Mouse (Mus musculus) forebrain, embryonic 11.5 days (tissue): Measurements from ENCODE around the gene Ppfia3. TPM values are rescaled to one million over a fixed set of nuclear protein-coding genes. Genes with fewer than 3 reads are reported as not detected.
A peak's percentile ranks its signal among the peaks of the same experiment; 100 is the strongest.

Experiments
- ATAC-seq: fragments of 200-750 bp; cut with Nextera tagmentation; replicated peaks from 2 replicates; pipeline ENCODE4 v1.8.0; 2017; ENCODE audit warnings: moderate TSS enrichment; ENCODE audit not compliant: low FRiP score
- DNase-seq: peaks from one replicate; pipeline ENCODE4 v3.0.0-alpha.2; 2017; ENCODE audit warnings: low spot score
- H3K27ac ChIP-seq: fragments of 300-500 bp; sonication (generic); 2 replicates; pipeline ENCODE4 v1.5.1; 2014; ENCODE audit warnings: low read depth, low read length
- H3K27me3 ChIP-seq: fragments of 300-500 bp; sonication (generic); 2 replicates; pipeline ENCODE4 v1.6.1; 2014; ENCODE audit warnings: mild to moderate bottlenecking, low read length, mixed read lengths; ENCODE audit not compliant: control insufficient read depth, insufficient read depth
- H3K36me3 ChIP-seq: fragments of 300-500 bp; sonication (generic); 2 replicates; pipeline ENCODE4 v1.6.1; 2014; ENCODE audit warnings: mild to moderate bottlenecking, low read length, moderate library complexity, mixed read lengths; ENCODE audit not compliant: control insufficient read depth, insufficient read depth
- H3K4me1 ChIP-seq: fragments of 300-500 bp; sonication (generic); replicated peaks from 2 replicates; pipeline ENCODE4 v1.6.1; 2014; ENCODE audit warnings: low read length, mixed read lengths; ENCODE audit not compliant: control insufficient read depth, insufficient read depth
- H3K4me2 ChIP-seq: fragments of 300-500 bp; sonication (generic); 2 replicates; pipeline ENCODE4 v1.6.1; 2014; ENCODE audit warnings: low read depth, mild to moderate bottlenecking, low read length, moderate library complexity, mixed read lengths; ENCODE audit not compliant: severe bottlenecking
- H3K4me3 ChIP-seq: fragments of 300-500 bp; sonication (generic); 2 replicates; pipeline ENCODE4 v1.5.1; 2014; ENCODE audit warnings: low read depth, low read length
- H3K9ac ChIP-seq: fragments of 300-500 bp; sonication (generic); 2 replicates; pipeline ENCODE4 v1.6.1; 2014; ENCODE audit warnings: low read length
- H3K9me3 ChIP-seq: fragments of 300-500 bp; sonication (generic); 2 replicates; pipeline ENCODE4 v1.6.1; 2016; ENCODE audit warnings: low read length, mixed read lengths; ENCODE audit not compliant: control insufficient read depth
- WGBS: fragments of 180-500 bp; shearing (Covaris S2); extraction: QIAGEN DNeasy Blood & Tissue Kit; methylation state at CpG from one replicate; pipeline ENCODE4 v1.1.7; 2014; 5-methylcytosine and 5-hydroxymethylcytosine counted together
- polyA plus RNA-seq: library from polyadenylated mRNA; unstranded; fragments of >200 nt; fragmentation: Nextera tagmentation; extraction: Ambion mirVana; gene quantifications from 2 replicates; pipeline ENCODE4 v1.2.1, GENCODE M21; 2014

Ppfia3 gene
- polyA plus RNA-seq, 1 experiment from 2014 or later: 11.6 TPM

DNA sequence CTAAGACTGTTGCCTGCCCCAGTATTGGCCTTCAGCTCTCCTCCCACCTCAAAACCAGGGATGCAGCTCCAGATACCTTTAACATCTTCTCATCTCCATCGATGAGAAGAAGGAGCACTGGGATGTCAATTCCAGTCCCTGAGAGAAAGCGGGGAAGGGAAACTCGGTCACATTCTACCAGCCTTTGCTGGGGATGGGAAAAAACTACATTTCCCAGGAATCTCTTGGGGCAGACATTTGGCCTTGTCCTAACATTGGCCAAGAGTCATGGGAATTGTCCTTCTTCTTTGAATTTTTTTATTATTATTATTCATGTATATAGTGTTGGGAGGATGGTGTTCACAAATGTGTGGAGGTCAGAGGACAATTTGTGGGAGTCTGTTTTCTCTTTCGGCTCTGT is 44.6 kb downstream of the Ppfia3 start:
- H3K4me1 ChIP-seq: no peaks in the 10 kb centered on the region
- no peak overlapping the region for H3K9ac ChIP-seq
- no peaks in the 10 kb centered on the region for H3K9me3 ChIP-seq
- ATAC-seq (no peak), DNase-seq (no peak)
- H3K27ac ChIP-seq: no peak overlapping the region
- H3K4me2 ChIP-seq: no peak overlapping the region
- no peaks in the 10 kb centered on the region; the same call in 1 of the 2 replicates for H3K27me3 ChIP-seq
- H3K36me3 ChIP-seq: no peaks in the 10 kb centered on the region
- no peak overlapping the region for H3K4me3 ChIP-seq
- 90% methylated on average over 4 of the region's 4 CpGs for WGBS

- Histone ChIP-seq H3K9me3 (no peaks in the 10 kb centered on the region), H3K9ac (no peak overlapping the region), H3K4me2 (no peak overlapping the region), H3K27me3 (no peaks in the 10 kb centered on the region; the same call in 1 of the 2 replicates), H3K36me3 (no peaks in the 10 kb centered on the region), H3K4me1 (no peaks in the 10 kb centered on the region), H3K4me3 (no peak overlapping the region), H3K27ac (no peak overlapping the region)
- ATAC-seq: no peak
- WGBS: 94% methylated on average over 14 of the region's 14 CpGs
- DNase-seq: no peak
Observed at GRCm38 (mm10) chr7:45316536-45316935, 50.3 kb downstream of the Ppfia3 start.

DNA sequence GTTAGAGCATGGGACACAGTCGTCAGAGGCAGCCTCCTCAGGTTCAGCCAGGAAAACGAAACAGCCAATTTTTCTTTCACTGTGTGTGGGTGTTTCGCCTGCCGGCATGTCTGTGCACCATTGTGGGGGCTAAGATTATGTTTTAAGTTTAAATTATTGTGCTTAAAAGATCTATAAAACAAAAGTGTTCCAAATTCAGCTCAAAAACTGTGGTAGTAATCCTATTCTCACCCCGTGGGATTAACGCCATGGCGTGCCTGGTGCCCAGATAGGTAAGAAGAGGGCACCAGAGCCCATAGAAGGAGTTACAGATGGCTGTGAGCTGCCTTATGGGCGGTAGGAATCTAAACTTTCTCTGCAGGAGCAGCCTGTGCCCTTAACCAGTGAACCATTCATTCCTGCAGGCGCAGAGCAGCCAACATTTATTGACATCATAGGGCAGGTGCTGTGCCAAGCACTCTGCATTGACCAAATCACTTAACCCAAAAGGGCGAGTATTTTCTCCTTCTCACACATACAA is 51.6 kb downstream of the Ppfia3 start:
- no peak overlapping the region for H3K4me3 ChIP-seq
- H3K4me1 ChIP-seq: no peaks in the 10 kb centered on the region
- H3K27ac ChIP-seq: no peak overlapping the region
- no peaks in the 10 kb centered on the region for H3K36me3 ChIP-seq
- H3K9ac ChIP-seq: no peak overlapping the region
- no peaks in the 10 kb centered on the region for H3K9me3 ChIP-seq
- H3K27me3 ChIP-seq: no peaks in the 10 kb centered on the region; the same call in 1 of the 2 replicates
- 90% methylated on average over 10 of the region's 10 CpGs for WGBS
- no peak overlapping the region for H3K4me2 ChIP-seq
- ATAC-seq (no peak), DNase-seq (no peak)

GRCm38 (mm10) chr7:45313495-45313894 is 53.3 kb downstream of the Ppfia3 start:
- Histone ChIP-seq H3K36me3 (no peaks in the 10 kb centered on the region), H3K4me1 (no peaks in the 10 kb centered on the region; the same call in 1 of the 2 replicates), H3K27me3 (no peaks in the 10 kb centered on the region), H3K9me3 (no peaks in the 10 kb centered on the region), H3K27ac (no peak overlapping the region; the same call in 1 of the 2 replicates), H3K4me3 (no peak overlapping the region), H3K9ac (no peak overlapping the region), H3K4me2 (no peak overlapping the region)
- 48% methylated on average over 9 of the region's 9 CpGs for WGBS
- DNase-seq: no peak
- no peak for ATAC-seq

GRCm38 (mm10) chr7:45312686-45313453 is 53.9 kb downstream of the Ppfia3 start:
- ATAC-seq: no peak
- Histone ChIP-seq H3K4me1 (no peaks in the 10 kb centered on the region; the same call in 1 of the 2 replicates), H3K9me3 (no peaks in the 10 kb centered on the region), H3K27ac (no peak overlapping the region), H3K4me2 (no peak overlapping the region), H3K4me3 (no peak overlapping the region), H3K27me3 (no peaks in the 10 kb centered on the region), H3K9ac (no peak overlapping the region), H3K36me3 (no peaks in the 10 kb centered on the region)
- 34% methylated on average over 10 of the region's 10 CpGs for WGBS
- DNase-seq: no peak

GRCm38 (mm10) chr7:45312023-45312422 is 54.8 kb downstream of the Ppfia3 start:
- no peaks in the 10 kb centered on the region for H3K27me3 ChIP-seq
- H3K27ac ChIP-seq: no peak overlapping the region
- ATAC-seq (no peak), DNase-seq (no peak)
- no peak overlapping the region for H3K4me3 ChIP-seq
- no peak overlapping the region for H3K4me2 ChIP-seq
- WGBS: 79% methylated on average over 8 of the region's 8 CpGs
- H3K36me3 ChIP-seq: no peaks in the 10 kb centered on the region
- H3K4me1 ChIP-seq: no peaks in the 10 kb centered on the region; the same call in 1 of the 2 replicates
- no peaks in the 10 kb centered on the region for H3K9me3 ChIP-seq
- H3K9ac ChIP-seq: no peak overlapping the region

GRCm38 (mm10) chr7:45309455-45309854 is 57.4 kb downstream of the Ppfia3 start:
- Histone ChIP-seq H3K27ac (no peak overlapping the region), H3K4me1 (peaks cover 2% of the 10 kb centered on the region; the same call in 1 of the 2 replicates), H3K36me3 (no peaks in the 10 kb centered on the region), H3K9ac (no peak overlapping the region), H3K27me3 (no peaks in the 10 kb centered on the region), H3K4me3 (no peak overlapping the region), H3K4me2 (no peak overlapping the region), H3K9me3 (no peaks in the 10 kb centered on the region)
- ATAC-seq (0 out of 2 replicates have a peak, but pooled peaks have one; percentile 18), DNase-seq (peak; percentile 83)
- WGBS: 10% methylated on average over 9 of the region's 9 CpGs

- no peak for ATAC-seq
- Histone ChIP-seq H3K4me3 (no peak overlapping the region), H3K27me3 (no peaks in the 10 kb centered on the region), H3K4me2 (no peak overlapping the region), H3K9me3 (no peaks in the 10 kb centered on the region), H3K9ac (no peak overlapping the region), H3K36me3 (no peaks in the 10 kb centered on the region), H3K4me1 (peaks cover 2% of the 10 kb centered on the region; the same call in 1 of the 2 replicates), H3K27ac (no peak overlapping the region)
- WGBS: 66% methylated on average over 14 of the region's 15 CpGs
- DNase-seq: no peak
Observed at GRCm38 (mm10) chr7:45308551-45309240, 58.1 kb downstream of the Ppfia3 start.
